Mouse (Mus musculus) left cerebral cortex, postnatal 36 days (tissue): ENCODE data around the gene Mamld1. TPM values are rescaled to one million over a fixed set of nuclear protein-coding genes. Genes with fewer than 3 reads are reported as not detected.
A peak's percentile ranks its signal among the peaks of the same experiment; 100 is the strongest.

Source experiments
- DNase-seq, 2 experiments: peaks; one replicate each; pipeline ENCODE4 v3.0.0; 2021 to 2022; ENCODE audit warnings: low spot score in 2 of 2, mixed read lengths in 1 of 2
- intact Hi-C: fragments of 180-260 bp; cut with DNase I; formaldehyde crosslinking; loops from one replicate; pipeline ENCODE4 v1.15.1; 2025
- total RNA-seq, 2 experiments: library from RNA; stranded (reverse); gene quantifications; 2 replicates each; pipeline ENCODE4 v1.2.3; 2021

Mamld1 gene
- total RNA-seq, 2 experiments from 2014 or later: 27.2 to 35.8 TPM

DNA sequence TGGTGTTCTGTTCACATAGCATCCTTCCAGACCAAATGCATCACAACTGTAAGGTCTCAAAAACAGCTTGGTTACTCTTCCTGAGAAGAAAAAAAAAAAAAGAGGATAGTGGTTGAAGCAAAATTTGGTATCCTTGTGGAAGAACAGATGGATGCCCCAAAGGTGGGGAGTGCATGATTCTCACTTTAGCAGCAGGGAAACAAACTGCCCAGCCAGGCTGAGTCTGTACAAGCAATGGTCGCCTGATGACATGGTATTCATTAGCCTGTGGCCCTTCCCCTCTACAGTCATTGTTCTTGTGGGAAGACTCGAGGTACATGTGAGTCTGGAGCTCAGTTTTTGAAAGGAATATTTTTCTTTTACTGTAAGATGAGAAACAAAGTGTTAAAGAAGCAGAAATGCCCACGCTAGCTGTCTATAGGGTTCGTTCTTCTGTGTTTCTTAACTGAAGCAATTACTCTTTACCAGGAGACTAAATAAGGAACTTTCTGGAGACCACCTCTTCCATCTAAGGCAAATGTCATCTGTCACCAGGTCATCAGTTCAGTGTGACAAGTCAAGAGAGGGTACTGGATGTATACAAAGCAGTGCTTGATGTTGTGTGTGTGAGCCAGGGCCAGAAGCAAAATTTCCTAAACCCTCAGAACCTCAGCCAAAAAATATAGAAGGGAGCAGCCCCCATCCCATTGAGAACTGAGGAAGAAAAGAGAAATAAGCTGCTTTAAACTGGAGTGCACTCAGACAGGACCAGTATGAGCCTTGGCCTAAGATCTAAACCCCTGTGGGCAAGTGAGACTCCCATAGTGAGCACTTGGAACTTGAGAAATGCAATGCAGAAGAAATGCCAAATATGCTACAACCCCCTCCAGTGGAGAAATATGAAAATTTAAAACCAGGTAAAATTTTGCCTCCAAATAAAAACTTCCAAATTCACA, 72.6 kb downstream of the Mamld1 start:
- no peak for DNase-seq
- intact Hi-C loops: no loop called here

DNA sequence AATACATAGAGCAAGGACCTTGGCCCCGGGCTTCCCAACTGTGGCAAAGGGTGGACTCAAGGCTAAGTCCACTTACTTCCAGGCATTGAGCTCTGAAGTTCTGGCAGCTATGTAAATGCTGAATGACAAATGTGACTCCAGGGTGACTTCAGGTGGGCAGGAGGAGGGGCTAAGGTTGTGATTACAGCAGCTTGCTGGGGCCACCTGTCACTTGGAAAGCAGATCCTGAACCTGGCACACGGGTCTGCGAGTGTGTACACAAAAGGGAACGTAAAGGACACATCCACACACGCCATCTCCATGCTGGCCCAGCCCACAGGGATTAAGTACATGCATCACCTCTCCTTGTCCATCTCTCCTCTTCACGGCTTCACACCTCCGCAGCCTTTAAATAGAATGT, 75.0 kb downstream of the Mamld1 start:
- intact Hi-C loops: no loop called here
- no peak for DNase-seq

DNA sequence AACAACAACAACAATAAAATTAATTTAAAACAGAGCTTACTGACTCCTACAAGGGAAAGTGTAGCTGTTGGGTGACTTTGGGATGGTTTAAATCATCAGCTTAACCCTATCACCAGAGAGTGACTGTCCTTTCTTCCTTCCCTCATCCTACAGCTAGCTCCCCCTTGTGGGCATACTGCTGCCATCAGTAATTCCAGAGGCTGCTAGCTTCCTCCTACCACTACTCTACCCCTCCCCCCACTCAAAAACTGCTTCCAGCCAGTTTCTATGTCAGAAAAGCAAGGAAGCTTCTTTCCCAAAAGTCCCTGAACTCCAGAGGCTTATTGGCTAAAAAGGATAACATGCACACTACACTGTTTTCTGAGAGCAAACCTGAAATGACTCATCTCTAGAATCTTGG, 81.4 kb downstream of the Mamld1 start:
- intact Hi-C loops: no loop called here
- DNase-seq: no peak

DNA sequence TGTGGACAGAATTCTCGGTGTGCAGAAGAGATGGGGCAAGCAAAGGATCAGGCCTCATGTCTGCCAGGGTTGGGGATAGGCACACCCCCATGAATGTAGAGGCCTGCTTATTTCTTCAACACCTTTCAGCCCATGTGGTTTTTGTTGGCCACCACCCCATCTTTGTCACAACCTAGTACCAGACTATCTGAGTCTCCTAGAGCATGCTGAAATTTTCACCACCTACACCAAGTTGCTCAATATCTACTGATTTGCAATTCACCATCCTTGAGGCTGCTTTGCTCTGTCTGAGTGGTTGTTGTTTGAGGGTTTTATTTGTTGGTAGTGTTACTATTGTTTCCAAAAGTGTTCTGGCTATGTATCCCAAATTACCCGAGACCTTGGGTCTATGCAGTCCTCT, 91.3 kb downstream of the Mamld1 start:
- DNase-seq: no peak
- intact Hi-C loops: loop anchor here (5.0 kb wide), 1 partner anchor 171 kb away; no protein-coding TSS in a partner anchor

DNA sequence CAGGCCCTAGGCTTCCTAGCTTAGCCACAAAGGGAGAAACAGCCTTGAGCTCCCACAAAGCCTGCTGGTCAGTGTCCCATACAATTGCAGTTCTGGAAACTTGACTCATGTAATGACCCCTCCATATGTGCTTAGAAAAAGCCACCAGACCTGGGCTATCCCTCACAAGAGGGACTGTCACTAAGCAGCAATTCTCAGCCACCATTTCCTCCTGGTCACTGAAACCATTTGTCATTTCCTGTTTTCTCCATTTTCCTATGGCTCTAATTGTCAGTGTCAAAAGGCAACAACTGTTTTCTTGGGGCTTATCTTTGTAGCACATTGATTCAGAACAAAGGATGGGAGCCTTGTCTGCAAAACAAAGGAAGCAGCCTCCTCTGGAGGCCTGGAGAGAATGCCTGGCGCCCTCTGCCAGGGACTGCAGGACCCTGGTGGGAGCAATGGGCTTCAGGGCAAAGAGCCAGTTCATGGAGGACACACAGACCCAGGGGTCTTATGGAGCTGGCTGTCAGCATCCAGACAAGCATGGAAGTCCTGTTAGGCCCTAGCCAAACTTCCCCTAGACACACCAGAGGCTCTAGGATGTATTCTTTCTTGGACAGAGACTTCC, 99.5 kb downstream of the Mamld1 start:
- intact Hi-C loops: no loop called here

DNA sequence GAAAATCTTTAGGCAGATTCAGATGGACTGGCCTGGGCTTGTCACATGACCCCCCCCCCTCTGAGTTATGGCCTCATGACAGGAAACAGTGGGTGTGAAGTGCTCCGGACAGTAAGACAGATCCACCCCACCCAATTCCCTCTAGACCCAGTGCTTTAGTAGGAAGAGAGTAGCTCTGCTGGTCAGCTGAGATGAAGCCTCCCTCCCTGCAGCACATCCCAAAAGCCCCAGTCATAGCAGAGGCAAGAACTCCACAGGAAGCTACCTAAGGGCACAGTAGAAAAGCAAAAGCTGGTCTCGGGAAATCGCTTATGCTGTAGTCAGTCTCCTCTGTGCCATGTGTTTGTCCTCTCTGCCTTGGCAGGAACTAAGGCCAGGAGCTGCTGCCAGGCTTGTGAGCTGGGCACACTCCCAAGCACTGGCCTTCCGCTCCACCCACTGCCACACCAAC, 100.5 kb downstream of the Mamld1 start:
- intact Hi-C loops: no loop called here
- peak in 1 of 2 experiments; percentile 29 for DNase-seq

More for the DNA sequence above, 99.5 kb downstream of the Mamld1 start:
- DNase-seq: no peak

DNA sequence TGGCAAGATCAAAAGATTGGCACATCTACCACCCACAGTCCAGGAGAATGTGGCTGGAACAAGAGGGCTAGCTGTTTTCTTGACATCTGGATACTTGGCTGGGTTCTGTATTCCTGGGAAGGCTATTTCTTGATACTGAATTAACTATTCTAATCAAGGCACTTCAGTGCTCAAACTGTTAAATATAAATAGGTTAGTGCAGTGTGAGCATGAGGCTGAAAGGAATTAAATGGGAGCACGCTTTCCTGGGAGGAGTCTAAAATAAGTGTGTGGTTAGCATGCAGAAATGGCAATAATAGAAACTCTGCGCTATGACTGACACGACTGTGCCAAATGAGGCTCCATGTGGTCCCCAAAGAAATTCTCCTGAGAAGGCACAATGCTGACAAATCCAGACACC, 131.5 kb downstream of the Mamld1 start:
- no peak for DNase-seq

DNA sequence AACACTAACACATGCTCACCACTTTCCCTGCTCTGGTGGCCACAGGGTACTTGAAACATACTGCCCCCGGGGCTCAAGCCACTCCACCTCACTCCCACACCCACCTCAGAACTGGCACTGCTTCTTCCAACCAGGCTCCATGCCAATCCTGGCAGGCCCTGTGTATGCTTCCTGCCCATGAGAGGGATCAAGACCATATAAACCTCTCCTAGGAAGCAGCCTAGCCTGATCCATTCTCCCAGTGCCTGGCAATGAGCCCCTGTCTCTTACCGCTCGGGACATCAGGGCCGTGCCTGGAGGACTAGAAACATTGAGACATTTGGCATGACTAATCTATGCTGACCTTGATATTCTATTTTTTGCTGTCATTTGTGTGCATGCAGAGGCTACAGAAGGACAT, 133.6 kb downstream of the Mamld1 start:
- DNase-seq: no peak
- intact Hi-C loops: no loop called here

More for the DNA sequence above, 131.5 kb downstream of the Mamld1 start:
- intact Hi-C loops: no loop called here

DNA sequence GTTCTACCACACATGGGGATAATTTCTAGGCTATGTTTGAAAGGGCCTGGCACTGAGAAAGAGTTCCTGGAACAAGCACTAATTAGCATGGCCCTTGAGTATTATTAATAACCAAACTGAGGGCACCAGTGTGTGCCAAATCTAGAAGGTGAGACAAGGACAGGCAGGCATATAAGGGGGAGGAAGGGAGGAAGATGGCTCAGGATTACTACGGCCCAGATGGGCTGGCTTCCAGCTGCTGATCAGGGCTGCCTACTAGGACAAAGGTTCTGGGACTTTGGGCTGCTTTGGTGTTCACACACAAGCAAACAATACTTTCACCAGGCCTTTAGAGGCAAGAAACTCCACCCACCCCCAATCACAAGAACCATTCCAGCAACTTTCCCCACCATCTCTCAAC, 136.3 kb downstream of the Mamld1 start:
- intact Hi-C loops: no loop called here
- DNase-seq: no peak

DNA sequence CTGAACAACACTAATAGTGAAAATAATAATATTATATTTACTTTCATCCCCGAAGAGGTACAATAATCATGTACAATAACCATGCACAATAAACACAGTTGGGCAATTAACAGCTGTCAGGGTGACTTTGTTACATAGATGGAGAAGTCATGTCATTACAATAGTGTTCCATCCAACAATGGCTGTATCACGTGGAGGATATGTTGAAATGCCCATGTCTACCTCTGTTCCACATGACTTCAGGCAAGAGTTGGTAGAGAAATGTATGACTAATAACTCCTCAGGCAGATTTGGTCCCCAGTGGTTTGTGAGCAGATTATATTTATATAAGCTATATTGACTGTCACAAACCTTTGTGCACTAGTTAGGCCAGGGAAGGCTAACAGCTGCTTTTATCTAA, 154.7 kb downstream of the Mamld1 start:
- DNase-seq: no peak
- intact Hi-C loops: no loop called here

Other genes with a start within 250 kb of the Mamld1 start
- gene Mtm1, start 160.5 kb downstream of the Mamld1 start, total RNA-seq: 1 to 10 TPM; 6.2 to 8.2 TPM